ENCODE assay signal across 12 mouse cellular contexts in the genomic region with DNA sequence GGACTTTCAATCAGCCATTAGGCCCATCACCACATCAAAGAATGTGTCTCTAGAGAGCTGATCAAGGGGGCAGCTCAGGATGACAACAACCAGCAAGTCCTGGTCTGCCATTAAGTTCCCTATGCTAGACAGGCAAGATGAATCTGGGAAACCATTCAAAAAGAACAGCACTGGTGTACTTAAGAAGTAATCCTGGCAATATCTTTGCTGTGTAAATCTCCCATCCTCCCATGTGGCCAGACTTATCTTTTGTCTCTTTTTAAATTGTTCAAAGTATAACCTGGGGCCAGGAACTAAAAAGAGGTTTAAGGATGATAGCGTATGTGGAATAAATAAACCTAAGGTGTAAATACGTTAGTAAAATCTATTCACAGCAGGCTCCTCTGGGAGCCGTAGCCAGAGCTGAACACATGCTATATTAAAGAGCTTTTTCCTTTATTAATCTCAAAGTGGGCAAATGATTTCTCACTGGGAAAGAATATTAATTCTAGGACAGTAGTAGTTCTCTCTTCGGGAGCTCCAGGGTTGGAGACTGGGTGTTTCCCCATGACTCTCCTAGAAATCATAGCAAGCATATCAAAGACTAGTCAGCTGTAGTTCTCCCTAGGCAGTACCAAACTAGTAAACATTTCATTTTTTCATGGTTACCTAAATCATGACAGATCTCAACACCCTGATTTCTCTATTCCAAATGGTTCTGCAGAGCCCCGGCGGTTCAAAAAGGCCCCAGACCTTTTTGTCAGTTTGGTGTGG.
DNase-seq lines count a peak whose midpoint lies in the region; ATAC-seq and TF ChIP-seq lines count a peak whose summit lies in the region.
"Had no signal": no experiment of that assay in that cellular context is flagged by ENCODE, and none has a peak within 500 bp of the region (broad histone marks: within the 10 kb centered on the region; RNA-seq: fewer than 3 reads in every experiment).

No protein-coding gene starts in this region.

- in situ Hi-C loops in ES-E14 (cut with MboI; ENCODE audit: low sequenced_read_pairs in 2 of 2, unreplicated experiment in 2 of 2) = no loop called here

- no peak overlapping the region for H3K4me3 ChIP-seq in ES-E14 (ENCODE audit: insufficient read depth in 1 of 2, low read depth in 1 of 2, low read length in 2 of 2, poor library complexity in 1 of 2, severe bottlenecking in 1 of 2)
- no peak overlapping the region for H3K4me3 ChIP-seq in embryonic facial prominence, embryonic 14.5 days (ENCODE audit: low read depth, low read length)
- H3K4me3 ChIP-seq in hindbrain, embryonic 12.5 days = peak overlapping the region; percentile 27
- H3K4me3 ChIP-seq in midbrain, embryonic 14.5 days (replicated peaks; ENCODE audit: low read depth, low read length) = peak overlapping the region; percentile 28
- H3K4me3 ChIP-seq in left cerebral cortex, adult 2 months = no peak overlapping the region

- no peaks in the 10 kb centered on the region for H3K27me3 ChIP-seq in embryonic facial prominence, embryonic 14.5 days (replicated peaks; ENCODE audit: control insufficient read depth, insufficient read depth, low read length)
- H3K27me3 ChIP-seq in hindbrain, embryonic 12.5 days = no peaks in the 10 kb centered on the region
- H3K27me3 ChIP-seq in midbrain, embryonic 14.5 days (ENCODE audit: control insufficient read depth, insufficient read depth, low read length) = no peaks in the 10 kb centered on the region
- H3K27me3 ChIP-seq: Patski had no signal

- intact Hi-C loops in left cerebral cortex, adult 2 months (cut with DNase I) = no loop called here

- 79% methylated on average over 6 of the region's 6 CpGs for whole genome bisulfite sequencing in embryonic facial prominence, embryonic 14.5 days
- WGBS in hindbrain, embryonic 12.5 days = 73% methylated on average over 6 of the region's 6 CpGs
- 39% methylated on average over 6 of the region's 6 CpGs for WGBS in midbrain, embryonic 14.5 days

- peak; percentile 16 for DNase-seq in ES-E14 (ENCODE audit: low read depth, low spot score)
- DNase-seq in embryonic facial prominence, embryonic 14.5 days (ENCODE audit: low spot score) = no peak
- peak; percentile 59 for DNase-seq in midbrain, embryonic 14.5 days
- DNase-seq in left cerebral cortex, adult 2 months (ENCODE audit: extremely low spot score in 1 of 2, low spot score in 2 of 2) = no peak
- no peak for DNase-seq in cerebellum, adult 9-10 months
- DNase-seq in lung, postnatal 10 days = no peak
- DNase-seq: adrenal gland, postnatal 14 days; kidney, postnatal 14 days; layer of hippocampus, postnatal 36 days had no signal

- no peak for ATAC-seq in embryonic facial prominence, embryonic 14.5 days (ENCODE audit: low read depth)
- ATAC-seq in hindbrain, embryonic 12.5 days (ENCODE audit: low FRiP score) = no peak
- no peak; the same call in 1 of the 2 replicates for ATAC-seq in midbrain, embryonic 14.5 days (ENCODE audit: low FRiP score, low TSS enrichment)
- ATAC-seq: lung, postnatal 0 days; Patski had no signal

- H3K27ac ChIP-seq in ES-E14 (ENCODE audit: insufficient read depth, low read depth, low read length, poor library complexity, severe bottlenecking) = no peak overlapping the region
- no peak overlapping the region for H3K27ac ChIP-seq in embryonic facial prominence, embryonic 14.5 days (replicated peaks; ENCODE audit: low read depth, low read length)
- H3K27ac ChIP-seq in hindbrain, embryonic 12.5 days = no peak overlapping the region
- peak overlapping the region; percentile 3; the same call in 1 of the 2 replicates for H3K27ac ChIP-seq in midbrain, embryonic 14.5 days (replicated peaks; ENCODE audit: low read depth, low read length)
- no peak overlapping the region for H3K27ac ChIP-seq in left cerebral cortex, adult 2 months

- H3K4me2 ChIP-seq in embryonic facial prominence, embryonic 14.5 days (ENCODE audit: low read depth, low read length) = peak overlapping the region; percentile 45; the same call in 1 of the 2 replicates
- H3K4me2 ChIP-seq in hindbrain, embryonic 12.5 days (replicated peaks) = peak overlapping the region; percentile 51
- peak overlapping the region; percentile 58 for H3K4me2 ChIP-seq in midbrain, embryonic 14.5 days (ENCODE audit: low read length)

- no peaks in the 10 kb centered on the region for H3K36me3 ChIP-seq in ES-E14 (ENCODE audit: control insufficient read depth, insufficient read depth, low read length, poor library complexity, severe bottlenecking)
- H3K36me3 ChIP-seq in embryonic facial prominence, embryonic 14.5 days (ENCODE audit: control insufficient read depth, insufficient read depth, low read length) = no peaks in the 10 kb centered on the region
- H3K36me3 ChIP-seq in hindbrain, embryonic 12.5 days = no peaks in the 10 kb centered on the region
- H3K36me3 ChIP-seq in midbrain, embryonic 14.5 days (ENCODE audit: control insufficient read depth, insufficient read depth, low read length) = no peaks in the 10 kb centered on the region

- H3K9me3 ChIP-seq in ES-E14 (ENCODE audit: control insufficient read depth, insufficient read depth, low read depth, low read length) = no peaks in the 10 kb centered on the region
- H3K9me3 ChIP-seq in embryonic facial prominence, embryonic 14.5 days (ENCODE audit: control insufficient read depth, low read length) = no peaks in the 10 kb centered on the region
- H3K9me3 ChIP-seq in hindbrain, embryonic 12.5 days (replicated peaks) = no peaks in the 10 kb centered on the region
- no peaks in the 10 kb centered on the region for H3K9me3 ChIP-seq in midbrain, embryonic 14.5 days (ENCODE audit: control insufficient read depth, low read length)

- H3K9ac ChIP-seq in ES-E14 (ENCODE audit: insufficient read depth, low read depth, low read length, poor library complexity, severe bottlenecking) = no peak overlapping the region
- no peak overlapping the region for H3K9ac ChIP-seq in embryonic facial prominence, embryonic 14.5 days (ENCODE audit: low read depth, low read length)
- H3K9ac ChIP-seq in hindbrain, embryonic 12.5 days = no peak overlapping the region
- peak overlapping the region; percentile 48; the same call in 1 of the 2 replicates for H3K9ac ChIP-seq in midbrain, embryonic 14.5 days (replicated peaks; ENCODE audit: low read length)

- TF ChIP-seq CTCF in left cerebral cortex, adult 2 months (IDR thresholded peaks at IDR 0.05) = no peak

- H3K4me1 ChIP-seq in ES-E14 (ENCODE audit: control insufficient read depth in 2 of 2, insufficient read depth in 2 of 2, low read length in 2 of 2, poor library complexity in 1 of 2) = no peaks in the 10 kb centered on the region
- no peaks in the 10 kb centered on the region for H3K4me1 ChIP-seq in embryonic facial prominence, embryonic 14.5 days (ENCODE audit: control insufficient read depth, insufficient read depth, low read length)
- H3K4me1 ChIP-seq in hindbrain, embryonic 12.5 days = 0 out of 2 replicates have a peak, but pooled peaks cover 2% of the 10 kb centered on the region
- H3K4me1 ChIP-seq in midbrain, embryonic 14.5 days (ENCODE audit: control insufficient read depth, insufficient read depth, low read length) = peaks cover 11% of the 10 kb centered on the region; the same call in 1 of the 2 replicates

TF ChIP-seq in ES-E14, 5 proteins besides CTCF, POLR2A, EP300 and RAD21:
- TF ChIP-seq HCFC1 (IDR thresholded peaks at IDR 0.05; ENCODE audit: borderline replicate concordance, insufficient read depth, low read length) = no peak
- no peak for TF ChIP-seq ZNF384 (IDR thresholded peaks at IDR 0.05; ENCODE audit: low read depth, low read length)
- TF ChIP-seq ZC3H11A (IDR thresholded peaks at IDR 0.05; ENCODE audit: borderline replicate concordance, low read depth, low read length) = no peak
- no peak for TF ChIP-seq MAFK (IDR thresholded peaks at IDR 0.05; ENCODE audit: insufficient read depth, low read depth, low read length)
- TF ChIP-seq CHD2 (IDR thresholded peaks at IDR 0.05; ENCODE audit: low read depth, low read length) = no peak

Comparison
In these comparisons a context has a peak if more than half of its experiments do, and no peak if none do; other contexts are left out.
1. DNase-seq: peak in ES-E14 (single experiment) and midbrain, embryonic 14.5 days (single experiment); none in embryonic facial prominence, embryonic 14.5 days (single experiment), left cerebral cortex, adult 2 months (0 of 2), cerebellum, adult 9-10 months (single experiment) and lung, postnatal 10 days (single experiment).
2. H3K4me3 ChIP-seq: peak in hindbrain, embryonic 12.5 days (single experiment) and midbrain, embryonic 14.5 days (single experiment); none in ES-E14 (0 of 2), embryonic facial prominence, embryonic 14.5 days (single experiment) and left cerebral cortex, adult 2 months (single experiment).
3. Peak in every context shown above with its lines, with median percentiles within 50 percentile points of each other: H3K4me2 ChIP-seq.